Mouse (Mus musculus) embryonic facial prominence, embryonic 11.5 days (tissue): ENCODE results near the gene Sept14. TPM values are rescaled to one million over a fixed set of nuclear protein-coding genes. Genes with fewer than 3 reads are reported as not detected.
"Not testable (repeated sequence)": the region's sequence is repeated elsewhere in the genome, so short reads cannot be mapped to it uniquely, and the experiment has no call there.

Experiments used
- ATAC-seq: fragments of 200-750 bp; cut with Nextera tagmentation; replicated peaks from 2 replicates; pipeline ENCODE4 v1.8.0; 2017; ENCODE audit warnings: low read depth; ENCODE audit not compliant: insufficient number of reproducible peaks, low FRiP score, low TSS enrichment
- DNase-seq: peaks from one replicate; pipeline ENCODE4 v3.0.0-alpha.2; 2015; ENCODE audit warnings: low spot score
- H3K27ac ChIP-seq: fragments of 300-500 bp; sonication (generic); replicated peaks from 2 replicates; pipeline ENCODE4 v1.5.1; 2014; ENCODE audit warnings: mild to moderate bottlenecking, low read depth, low read length, control low read depth
- H3K27me3 ChIP-seq: fragments of 300-500 bp; sonication (generic); 2 replicates; pipeline ENCODE4 v1.6.1; 2014; ENCODE audit warnings: mild to moderate bottlenecking, low read length, moderate library complexity, mixed read lengths; ENCODE audit not compliant: control insufficient read depth, insufficient read depth
- H3K36me3 ChIP-seq: fragments of 300-500 bp; sonication (generic); replicated peaks from 2 replicates; pipeline ENCODE4 v1.6.1; 2014; ENCODE audit warnings: low read depth, mild to moderate bottlenecking, low read length, moderate library complexity, mixed read lengths; ENCODE audit not compliant: control insufficient read depth, insufficient read depth
- H3K4me1 ChIP-seq: fragments of 300-500 bp; sonication (generic); 2 replicates; pipeline ENCODE4 v1.6.1; 2014; ENCODE audit warnings: low read length, mixed read lengths; ENCODE audit not compliant: control insufficient read depth, insufficient read depth
- H3K4me2 ChIP-seq: fragments of 300-500 bp; sonication (generic); 2 replicates; pipeline ENCODE4 v1.6.1; 2014; ENCODE audit warnings: low read depth, mild to moderate bottlenecking, control low read depth, low read length, moderate library complexity
- H3K4me3 ChIP-seq: fragments of 300-500 bp; sonication (generic); 2 replicates; pipeline ENCODE4 v1.5.1; 2014; ENCODE audit warnings: low read depth, low read length, control low read depth
- H3K9ac ChIP-seq: fragments of 300-500 bp; sonication (generic); replicated peaks from 2 replicates; pipeline ENCODE4 v1.6.1; 2014; ENCODE audit warnings: mild to moderate bottlenecking, control low read depth, low read length
- H3K9me3 ChIP-seq: fragments of 300-500 bp; sonication (generic); replicated peaks from 2 replicates; pipeline ENCODE4 v1.6.1; 2016; ENCODE audit warnings: mild to moderate bottlenecking, low read length, inconsistent platforms, mixed read lengths; ENCODE audit not compliant: control insufficient read depth
- WGBS: fragments of 180-500 bp; shearing (Covaris S2); extraction: QIAGEN DNeasy Blood & Tissue Kit; methylation state at CpG from one replicate; pipeline ENCODE4 v1.1.7; 2014; 5-methylcytosine and 5-hydroxymethylcytosine counted together
- polyA plus RNA-seq: library from polyadenylated mRNA; unstranded; fragments of >200 nt; fragmentation: Nextera tagmentation; extraction: Ambion mirVana; gene quantifications from 2 replicates; pipeline ENCODE4 v1.2.1, GENCODE M21; 2014

Sept14 gene
- polyA plus RNA-seq, 1 experiment from 2014 or later: not detected

DNA sequence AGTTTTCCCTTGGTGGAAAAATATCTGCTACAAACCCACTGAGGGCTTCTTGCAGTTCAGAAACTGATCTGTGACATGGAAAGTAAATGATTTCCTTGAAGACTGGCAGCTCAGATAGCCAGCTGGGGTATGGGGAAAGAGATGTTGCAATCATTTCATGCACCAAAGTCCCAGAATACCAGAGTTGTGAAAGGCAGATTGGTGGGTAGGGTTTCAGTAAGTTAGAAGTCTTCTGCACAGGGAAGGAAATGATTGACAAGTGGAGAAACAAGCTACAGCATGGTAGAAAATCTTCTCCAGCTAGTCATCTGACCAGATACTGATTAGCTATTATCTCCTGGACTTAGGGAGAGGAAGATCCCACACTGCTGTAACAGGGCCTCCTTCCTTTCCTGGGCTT lies 4.9 kb downstream of the Sept14 start:
- Histone ChIP-seq H3K27ac (no peak overlapping the region), H3K4me3 (no peak overlapping the region), H3K4me1 (no peaks in the 10 kb centered on the region), H3K27me3 (no peaks in the 10 kb centered on the region), H3K4me2 (no peak overlapping the region), H3K9ac (no peak overlapping the region), H3K9me3 (no peaks in the 10 kb centered on the region), H3K36me3 (no peaks in the 10 kb centered on the region)
- no peak for ATAC-seq
- no peak for DNase-seq

GRCm38 (mm10) chr5:129701706-129702105 lies 6.6 kb downstream of the Sept14 start:
- WGBS: 79% methylated on average over 1 of the region's 1 CpGs
- H3K36me3 ChIP-seq: no peaks in the 10 kb centered on the region
- no peak for ATAC-seq

GRCm38 (mm10) chr5:129700506-129700905 lies 7.8 kb downstream of the Sept14 start:
- Histone ChIP-seq H3K4me2 (no peak overlapping the region), H3K4me1 (no peaks in the 10 kb centered on the region), H3K27ac (no peak overlapping the region), H3K4me3 (no peak overlapping the region), H3K9ac (no peak overlapping the region), H3K27me3 (no peaks in the 10 kb centered on the region), H3K36me3 (no peaks in the 10 kb centered on the region), H3K9me3 (no peaks in the 10 kb centered on the region)
- WGBS: 31% methylated on average over 2 of the region's 2 CpGs
- no peak for ATAC-seq
- no peak for DNase-seq

More at GRCm38 (mm10) chr5:129701706-129702105, 6.6 kb downstream of the Sept14 start:
- Histone ChIP-seq H3K27me3 (no peaks in the 10 kb centered on the region), H3K9me3 (no peaks in the 10 kb centered on the region), H3K4me2 (no peak overlapping the region), H3K4me1 (no peaks in the 10 kb centered on the region), H3K27ac (no peak overlapping the region), H3K9ac (no peak overlapping the region), H3K4me3 (no peak overlapping the region)
- no peak for DNase-seq

- ATAC-seq: no peak
- no peak for DNase-seq
- no peaks in the 10 kb centered on the region for H3K4me1 ChIP-seq
- H3K4me3 ChIP-seq: no peak overlapping the region
- no peak overlapping the region for H3K27ac ChIP-seq
- H3K36me3 ChIP-seq: no peaks in the 10 kb centered on the region
- 63% methylated on average over 3 of the region's 3 CpGs for WGBS
- H3K9ac ChIP-seq: no peak overlapping the region
- no peaks in the 10 kb centered on the region for H3K9me3 ChIP-seq
- no peaks in the 10 kb centered on the region for H3K27me3 ChIP-seq
- no peak overlapping the region for H3K4me2 ChIP-seq
Observed at GRCm38 (mm10) chr5:129690528-129690927, 17.8 kb downstream of the Sept14 start.

GRCm38 (mm10) chr5:129687621-129688020 lies 20.7 kb downstream of the Sept14 start:
- no peaks in the 10 kb centered on the region for H3K27me3 ChIP-seq
- no peaks in the 10 kb centered on the region for H3K9me3 ChIP-seq
- DNase-seq (no peak), ATAC-seq (no peak)
- no peaks in the 10 kb centered on the region for H3K36me3 ChIP-seq
- H3K4me1 ChIP-seq: no peaks in the 10 kb centered on the region
- no peak overlapping the region for H3K27ac ChIP-seq
- H3K9ac ChIP-seq: no peak overlapping the region
- no peak overlapping the region for H3K4me2 ChIP-seq
- 86% methylated on average over 7 of the region's 7 CpGs for WGBS
- no peak overlapping the region for H3K4me3 ChIP-seq

- DNase-seq, H3K36me3 ChIP-seq, ATAC-seq, H3K9me3 ChIP-seq, H3K4me3 ChIP-seq, H3K27me3 ChIP-seq, H3K9ac ChIP-seq, H3K27ac ChIP-seq, H3K4me1 ChIP-seq, H3K4me2 ChIP-seq: not testable (repeated sequence)
- WGBS: 88% methylated on average over 5 of the region's 5 CpGs
Observed at GRCm38 (mm10) chr5:129685141-129685540, 23.2 kb downstream of the Sept14 start.

- Histone ChIP-seq H3K9me3 (no peaks in the 10 kb centered on the region), H3K9ac (peak within 1 kb of the TSS; percentile 92), H3K4me2 (peak within 1 kb of the TSS; percentile 44), H3K27ac (no peak within 1 kb of the TSS), H3K4me3 (peak within 1 kb of the TSS; percentile 83), H3K36me3 (no peaks in the 10 kb centered on the region), H3K27me3 (no peaks in the 10 kb centered on the region), H3K4me1 (no peaks in the 10 kb centered on the region)
- ATAC-seq (peak; percentile 75; the same call in 1 of the 2 replicates), DNase-seq (peak; percentile 88)
- 1% methylated on average over 23 of the region's 23 CpGs for WGBS
Observed at GRCm38 (mm10) chr5:129670036-129670458, 38.3 kb downstream of the Sept14 start, which contains the start of gene Zfp11. Gene Zfp11, minus strand, starts transcription at chr5:129670099.

GRCm38 (mm10) chr5:129669453-129670035 lies 38.8 kb downstream of the Sept14 start:
- Histone ChIP-seq H3K36me3 (no peaks in the 10 kb centered on the region), H3K27ac (no peak overlapping the region), H3K9ac (peak overlapping the region; percentile 92), H3K4me3 (peak overlapping the region; percentile 83), H3K27me3 (no peaks in the 10 kb centered on the region), H3K9me3 (no peaks in the 10 kb centered on the region), H3K4me1 (no peaks in the 10 kb centered on the region), H3K4me2 (peak overlapping the region; percentile 44)
- DNase-seq (no peak), ATAC-seq (peak; percentile 73)
- 2% methylated on average over 31 of the region's 31 CpGs for WGBS
